Mouse (Mus musculus): ENCODE measurements around the gene Chtf18. TPM values are rescaled to one million over a fixed set of nuclear protein-coding genes. Genes with fewer than 3 reads are reported as not detected.

The Chtf18 gene
- total and polyA plus RNA-seq, 2 experiments from 2014 or later = 4.9 to 7.8 TPM

DNA sequence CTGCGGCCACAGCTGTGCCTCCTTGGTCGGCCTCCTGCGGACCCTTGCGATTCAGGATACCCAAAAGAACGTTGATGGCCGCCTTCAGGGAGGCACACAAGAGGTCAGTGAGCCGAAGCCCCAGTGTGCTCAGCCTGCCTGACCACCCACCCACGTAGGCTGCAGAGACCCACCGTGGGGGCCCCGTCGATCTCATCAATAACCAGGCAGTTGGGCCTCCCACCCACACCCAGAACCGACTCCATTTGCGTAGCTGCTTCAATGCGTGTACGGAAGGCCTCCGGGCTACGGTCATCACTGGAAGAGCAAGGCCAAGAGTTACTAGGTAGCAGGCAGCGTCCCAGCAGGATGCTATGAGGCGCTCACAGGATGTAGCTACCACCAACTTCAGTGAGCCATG is 3.7 kb downstream of the Chtf18 start:
- Histone ChIP-seq H3K36me3 (ENCODE audit: insufficient read depth, low read length) (no peaks in the 10 kb centered on the region), H3K9me3 (ENCODE audit: low read length) (no peaks in the 10 kb centered on the region), H3K4me3 (ENCODE audit: low read length) (no peak overlapping the region), H3K27ac (no peak overlapping the region), H3K4me1 (ENCODE audit: insufficient read depth, low read length) (peaks cover 10% of the 10 kb centered on the region), H3K27me3 (ENCODE audit: insufficient read depth, low read length) (no peaks in the 10 kb centered on the region), H3K9ac (replicated peaks; ENCODE audit: low read length) (no peak overlapping the region), H3K4me2 (ENCODE audit: low read depth, low read length) (no peak overlapping the region)
- no peak for ATAC-seq
- DNase-seq (ENCODE audit: low spot score) = no peak
- no peak for TF ChIP-seq CTCF (IDR thresholded peaks at IDR 0.05; ENCODE audit: low read depth)
- 94% methylated on average over 19 of the region's 19 CpGs for WGBS

- no peak overlapping the region for H3K4me2 ChIP-seq (ENCODE audit: low read depth, low read length)
- H3K9me3 ChIP-seq (ENCODE audit: low read length) = no peaks in the 10 kb centered on the region
- WGBS = 90% methylated on average over 5 of the region's 5 CpGs
- DNase-seq (ENCODE audit: low spot score) (no peak), ATAC-seq (no peak)
- TF ChIP-seq CTCF (IDR thresholded peaks at IDR 0.05; ENCODE audit: low read depth) = no peak
- no peaks in the 10 kb centered on the region for H3K4me1 ChIP-seq (ENCODE audit: insufficient read depth, low read length)
- no peak overlapping the region for H3K9ac ChIP-seq (replicated peaks; ENCODE audit: low read length)
- H3K36me3 ChIP-seq (ENCODE audit: insufficient read depth, low read length) = no peaks in the 10 kb centered on the region
- peaks cover 8% of the 10 kb centered on the region for H3K27me3 ChIP-seq (ENCODE audit: insufficient read depth, low read length)
- no peak overlapping the region for H3K27ac ChIP-seq
- H3K4me3 ChIP-seq (ENCODE audit: low read length) = no peak overlapping the region
Measured at GRCm38 (mm10) chr17:25721476-25721875, 5.7 kb downstream of the Chtf18 start.

DNA sequence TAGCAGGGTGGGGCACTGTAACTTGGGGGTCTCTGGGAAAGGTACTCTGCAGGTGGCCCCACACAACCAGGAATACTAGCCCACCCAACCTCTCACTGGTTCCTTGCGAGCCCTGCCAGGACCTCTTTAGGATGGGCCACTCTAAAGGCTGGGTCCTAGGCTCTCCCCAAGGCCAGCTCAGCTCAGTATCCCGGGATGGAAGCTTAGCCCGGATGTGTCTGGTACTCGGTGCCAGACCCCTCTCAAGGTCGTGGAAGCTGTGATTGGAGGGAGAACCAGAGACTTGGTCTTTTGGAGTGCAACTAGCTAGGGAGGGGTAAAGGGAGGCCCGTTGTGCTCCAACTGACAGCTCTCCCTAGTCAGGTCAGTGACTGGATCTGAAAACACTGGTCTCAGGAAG is 9.5 kb downstream of the Chtf18 start:
- no peaks in the 10 kb centered on the region for H3K36me3 ChIP-seq (ENCODE audit: insufficient read depth, low read length)
- WGBS = 16% methylated on average over 6 of the region's 6 CpGs
- peak; percentile 7; the same call in 1 of the 2 replicates for ATAC-seq

DNA sequence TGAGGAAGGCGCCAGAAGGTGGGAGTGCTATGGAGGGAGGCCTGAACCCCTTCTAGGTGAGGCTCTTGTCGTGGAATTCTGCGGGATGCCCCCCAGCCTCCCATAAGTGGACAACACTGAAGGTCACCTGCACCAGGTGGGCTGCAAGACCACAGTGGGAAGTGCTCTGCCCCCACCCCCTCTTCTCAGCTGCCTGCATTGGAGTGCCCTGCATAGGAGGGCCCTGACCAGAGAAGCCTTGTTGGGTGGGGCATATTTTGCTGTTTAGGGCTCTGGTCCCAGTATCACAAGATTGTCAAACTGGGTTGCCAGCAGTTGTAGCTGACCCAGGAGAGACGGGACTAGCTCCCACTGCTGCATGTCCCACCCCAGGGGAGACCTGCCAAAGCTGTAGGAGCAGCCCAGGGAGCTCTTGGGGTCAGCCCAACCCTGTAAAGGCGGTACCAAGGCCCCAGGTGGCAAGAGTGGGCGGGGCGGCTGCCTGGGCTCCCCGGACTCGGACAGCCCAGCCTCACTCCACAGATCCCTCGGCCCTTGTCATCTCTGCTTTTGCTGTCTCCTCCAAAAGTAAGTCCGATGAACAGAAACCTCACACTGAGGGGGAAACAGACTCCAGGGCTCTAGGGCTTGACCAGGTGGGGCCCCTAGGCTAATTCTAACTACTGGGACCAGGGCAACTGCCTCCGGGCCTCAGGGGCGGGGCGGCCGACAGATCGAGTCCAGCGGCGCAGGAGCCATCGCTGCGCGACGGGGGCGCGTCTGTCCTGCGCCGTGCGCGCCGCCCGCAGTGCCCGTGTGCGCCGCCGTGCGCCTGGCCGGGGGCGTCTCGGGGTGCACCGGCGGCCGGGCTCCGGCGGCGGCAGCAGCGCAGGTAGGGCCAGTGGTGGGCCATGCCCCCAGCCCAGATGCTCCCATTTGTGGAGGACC is 10.2 kb downstream of the Chtf18 start, which contains the start of gene Gng13:
TSS of gene Gng13 (plus strand) at position 461 of the 927 bp plus-strand sequence.
- 2% methylated on average over 44 of the region's 45 CpGs for WGBS
- Histone ChIP-seq H3K4me2 (ENCODE audit: low read depth, low read length) (peak within 1 kb of the TSS; percentile 72), H3K27me3 (ENCODE audit: insufficient read depth, low read length) (peaks cover 19% of the 10 kb centered on the region), H3K27ac (no peak within 1 kb of the TSS), H3K9ac (replicated peaks; ENCODE audit: low read length) (peak within 1 kb of the TSS; percentile 45), H3K36me3 (ENCODE audit: insufficient read depth, low read length) (no peaks in the 10 kb centered on the region), H3K4me3 (ENCODE audit: low read length) (peak within 1 kb of the TSS; percentile 42), H3K4me1 (ENCODE audit: insufficient read depth, low read length) (no peaks in the 10 kb centered on the region), H3K9me3 (ENCODE audit: low read length) (no peaks in the 10 kb centered on the region)
- TF ChIP-seq CTCF (IDR thresholded peaks at IDR 0.05; ENCODE audit: low read depth) = no peak
- ATAC-seq (peak; percentile 43; the same call in 1 of the 2 replicates), DNase-seq (ENCODE audit: low spot score) (no peak)

More for the DNA sequence above, 9.5 kb downstream of the Chtf18 start:
- H3K27ac ChIP-seq = no peak overlapping the region
- no peak for DNase-seq (ENCODE audit: low spot score)
- peak overlapping the region; percentile 72 for H3K4me2 ChIP-seq (ENCODE audit: low read depth, low read length)
- peak overlapping the region; percentile 45 for H3K9ac ChIP-seq (replicated peaks; ENCODE audit: low read length)
- peaks cover 19% of the 10 kb centered on the region for H3K27me3 ChIP-seq (ENCODE audit: insufficient read depth, low read length)
- H3K9me3 ChIP-seq (ENCODE audit: low read length) = no peaks in the 10 kb centered on the region
- TF ChIP-seq CTCF (IDR thresholded peaks at IDR 0.05; ENCODE audit: low read depth) = no peak
- peak overlapping the region; percentile 42 for H3K4me3 ChIP-seq (ENCODE audit: low read length)
- H3K4me1 ChIP-seq (ENCODE audit: insufficient read depth, low read length) = no peaks in the 10 kb centered on the region

DNA sequence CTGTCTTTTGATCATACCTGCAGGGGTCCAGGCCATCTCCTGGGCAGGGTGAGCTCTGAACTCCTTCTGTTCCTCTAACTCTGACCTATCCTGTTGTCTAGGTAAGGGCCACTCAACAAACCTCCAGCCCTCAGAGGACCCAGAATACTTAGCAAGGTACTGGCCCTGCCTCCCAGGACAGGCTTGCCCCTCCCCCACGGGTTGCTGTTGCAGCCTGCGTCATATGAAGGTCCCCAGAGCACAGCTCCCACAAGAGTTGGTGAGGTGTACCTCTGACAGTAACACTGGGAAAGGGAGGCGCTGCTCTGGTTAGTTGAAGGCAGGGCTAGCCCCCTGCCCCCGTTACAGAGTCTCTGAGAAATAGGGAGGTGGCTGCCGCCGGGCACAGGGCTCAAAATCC is 11.1 kb downstream of the Chtf18 start:
- WGBS = 8% methylated on average over 6 of the region's 6 CpGs
- H3K27me3 ChIP-seq (ENCODE audit: insufficient read depth, low read length) = peaks cover 19% of the 10 kb centered on the region
- H3K27ac ChIP-seq = no peak overlapping the region
- no peaks in the 10 kb centered on the region for H3K4me1 ChIP-seq (ENCODE audit: insufficient read depth, low read length)
- ATAC-seq (no peak), DNase-seq (ENCODE audit: low spot score) (no peak)
- H3K9ac ChIP-seq (replicated peaks; ENCODE audit: low read length) = no peak overlapping the region
- no peak overlapping the region for H3K4me2 ChIP-seq (ENCODE audit: low read depth, low read length)
- no peak overlapping the region for H3K4me3 ChIP-seq (ENCODE audit: low read length)
- no peaks in the 10 kb centered on the region for H3K36me3 ChIP-seq (ENCODE audit: insufficient read depth, low read length)
- no peak for TF ChIP-seq CTCF (IDR thresholded peaks at IDR 0.05; ENCODE audit: low read depth)
- H3K9me3 ChIP-seq (ENCODE audit: low read length) = no peaks in the 10 kb centered on the region

- DNase-seq (ENCODE audit: low spot score) (no peak), ATAC-seq (no peak)
- WGBS = 49% methylated on average over 3 of the region's 3 CpGs
- no peak overlapping the region for H3K4me2 ChIP-seq (ENCODE audit: low read depth, low read length)
- H3K36me3 ChIP-seq (ENCODE audit: insufficient read depth, low read length) = no peaks in the 10 kb centered on the region
- H3K9me3 ChIP-seq (ENCODE audit: low read length) = no peaks in the 10 kb centered on the region
- no peaks in the 10 kb centered on the region for H3K4me1 ChIP-seq (ENCODE audit: insufficient read depth, low read length)
- TF ChIP-seq CTCF (IDR thresholded peaks at IDR 0.05; ENCODE audit: low read depth) = no peak
- H3K9ac ChIP-seq (replicated peaks; ENCODE audit: low read length) = no peak overlapping the region
- peaks cover 19% of the 10 kb centered on the region for H3K27me3 ChIP-seq (ENCODE audit: insufficient read depth, low read length)
- no peak overlapping the region for H3K4me3 ChIP-seq (ENCODE audit: low read length)
- H3K27ac ChIP-seq = no peak overlapping the region
Measured at GRCm38 (mm10) chr17:25715627-25716026, 11.6 kb downstream of the Chtf18 start.

DNA sequence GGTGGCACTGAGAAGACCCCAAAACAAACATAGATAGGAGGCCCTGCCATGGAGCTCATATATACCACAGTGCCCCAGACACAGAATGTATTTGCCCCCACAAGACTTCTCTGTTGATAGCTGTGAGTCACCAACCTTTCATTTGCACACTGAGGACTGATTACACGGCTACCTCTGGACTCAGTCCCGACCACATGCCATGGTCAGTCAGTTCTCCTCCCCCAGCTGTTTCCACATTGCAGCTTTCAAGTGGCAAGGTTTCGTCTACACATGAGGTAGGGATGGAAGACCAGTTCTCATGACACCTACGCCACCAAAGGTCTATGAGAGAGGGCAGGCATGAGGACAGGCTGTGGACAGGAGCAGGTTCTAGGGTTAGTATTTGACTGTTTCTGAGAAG is 16.1 kb downstream of the Chtf18 start:
- WGBS = 79% methylated on average over 4 of the region's 4 CpGs
- H3K27ac ChIP-seq = no peak overlapping the region
- no peaks in the 10 kb centered on the region for H3K4me1 ChIP-seq (ENCODE audit: insufficient read depth, low read length)
- no peak overlapping the region for H3K9ac ChIP-seq (replicated peaks; ENCODE audit: low read length)
- DNase-seq (ENCODE audit: low spot score) = no peak
- no peak for ATAC-seq
- peaks cover 7% of the 10 kb centered on the region; the same call in 1 of the 2 replicates for H3K27me3 ChIP-seq (ENCODE audit: insufficient read depth, low read length)
- no peak for TF ChIP-seq CTCF (IDR thresholded peaks at IDR 0.05; ENCODE audit: low read depth)
- H3K4me3 ChIP-seq (ENCODE audit: low read length) = no peak overlapping the region
- no peaks in the 10 kb centered on the region for H3K9me3 ChIP-seq (ENCODE audit: low read length)
- H3K4me2 ChIP-seq (ENCODE audit: low read depth, low read length) = no peak overlapping the region
- H3K36me3 ChIP-seq (ENCODE audit: insufficient read depth, low read length) = no peaks in the 10 kb centered on the region

Data from hindbrain, postnatal 0 days (tissue).